Mouse (Mus musculus) adrenal gland, adult 18-20 months (tissue): ENCODE measurements around the gene Npr2. TPM values are rescaled to one million over a fixed set of nuclear protein-coding genes. Genes with fewer than 3 reads are reported as not detected.

Experiments
- DNase-seq, 2 experiments: peaks; one replicate each; pipeline ENCODE4 v3.0.0; 2021 to 2022; ENCODE audit warnings: low spot score in 2 of 2
- microRNA-seq, 2 experiments: library from miRNA; unstranded; fragments of <30 nt; microRNA quantifications; one replicate each; pipeline ENCODE4 v1.2.0; 2021; ENCODE audit warnings: borderline number of aligned reads in 2 of 2
- total RNA-seq, 2 experiments: library from RNA; stranded (reverse); gene quantifications; 1 replicate in 1 of 2; 2 replicates in 1 of 2; pipeline ENCODE4 v1.2.3; 2021

Gene Npr2
- total RNA-seq, 2 experiments from 2014 or later, result 24.9 to 42.4 TPM

DNA sequence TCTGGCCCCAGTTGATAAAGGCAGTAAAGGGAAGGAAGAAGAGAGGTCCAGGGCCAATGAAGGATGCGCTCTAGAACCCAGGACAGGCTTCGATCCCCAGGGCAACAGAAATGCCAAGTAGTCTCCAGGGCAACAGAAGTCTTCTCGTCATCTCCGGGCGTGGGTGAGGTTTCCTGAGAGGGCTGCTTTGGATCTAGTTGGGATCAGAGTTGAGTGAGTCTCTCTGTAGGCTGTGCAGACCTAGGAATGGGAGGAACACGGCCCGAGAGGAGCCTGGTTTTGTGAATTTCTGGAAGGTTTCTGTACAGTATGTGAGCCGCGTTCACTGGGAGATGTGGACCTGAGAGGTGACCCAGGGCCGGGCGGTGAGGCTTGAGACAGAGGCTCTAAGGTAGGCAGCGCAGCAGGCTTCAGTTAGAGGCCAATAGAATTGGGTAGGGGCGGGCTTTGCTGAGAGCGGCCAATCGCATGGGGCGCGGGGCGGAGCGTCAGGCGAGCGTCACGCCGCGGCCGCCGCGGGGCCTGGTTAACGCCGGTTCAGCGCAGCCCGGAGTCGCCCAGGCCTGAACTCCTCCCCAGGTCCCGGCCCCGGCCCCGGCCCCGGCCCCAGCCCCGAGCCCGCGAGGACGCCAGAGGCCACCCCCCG, 37.2 kb downstream of the Npr2 start, which contains the start of the genes Tmem8b and Fam221b:
Tmem8b (plus strand) TSS at position 190 of the 646 bp plus-strand sequence.
Fam221b (minus strand) TSS at position 364 of the 646 bp plus-strand sequence.
- peak; percentile 84 to 87 for DNase-seq

DNA sequence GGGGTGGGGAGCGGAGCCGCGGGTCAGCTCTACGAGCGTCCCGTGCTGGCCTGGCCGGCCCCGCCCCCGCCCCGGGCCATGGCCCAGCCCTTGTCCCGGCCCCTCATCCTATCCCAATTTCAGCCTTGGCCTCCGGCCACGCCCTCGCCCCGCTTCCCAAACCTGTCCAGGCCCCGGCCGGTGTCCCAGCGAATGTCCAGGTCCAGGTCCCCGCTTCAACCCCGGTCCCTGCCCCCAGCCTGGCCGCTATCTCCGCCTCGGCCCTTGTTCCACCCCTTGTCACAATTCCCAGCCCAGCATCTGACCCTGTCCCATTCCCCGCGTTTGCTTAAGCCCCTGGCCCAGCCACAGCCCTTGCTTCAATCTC, 37.7 kb downstream of the Npr2 start:
- DNase-seq, result peak in 1 of 2 experiments; percentile 77

DNA sequence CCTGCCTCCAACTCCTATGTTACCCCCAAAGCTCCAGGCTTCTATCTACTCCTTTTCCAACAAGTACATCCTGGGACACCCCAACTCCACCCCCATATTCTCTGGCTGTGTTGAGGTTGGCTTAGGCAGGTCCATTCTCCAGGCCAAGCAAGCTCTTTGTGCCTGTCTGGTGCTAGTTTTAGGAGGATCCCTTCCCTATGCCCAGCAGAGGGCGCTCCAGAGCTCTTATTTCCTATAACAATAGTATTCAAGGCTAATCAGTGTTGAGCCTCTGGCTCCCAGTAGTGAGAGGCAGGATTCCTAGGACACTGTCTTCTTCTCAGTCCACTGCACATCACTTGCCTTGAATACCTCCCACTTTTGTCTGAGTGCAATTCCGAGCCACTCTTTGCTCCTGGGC, 40.3 kb downstream of the Npr2 start:
- peak; percentile 88 to 94 for DNase-seq

DNA sequence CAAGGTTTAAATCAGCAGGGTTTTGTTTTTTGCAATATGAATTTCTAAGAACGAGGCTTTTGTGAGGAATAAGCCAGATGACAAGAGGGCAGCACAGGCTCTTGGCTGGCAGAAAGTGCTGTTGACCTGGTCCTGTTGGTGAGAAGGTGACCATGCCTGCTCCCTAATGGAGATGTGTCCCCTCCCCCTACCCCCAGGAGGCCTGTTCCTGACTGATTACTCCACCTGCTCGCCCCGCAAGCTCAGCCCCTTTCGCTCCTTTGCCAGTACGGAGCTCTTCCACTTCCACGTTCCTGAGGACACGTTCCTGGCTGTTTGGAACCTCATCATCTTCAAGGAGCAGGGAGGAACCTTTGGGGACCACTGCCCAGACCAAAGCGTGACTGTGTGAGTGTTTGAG, 42.0 kb downstream of the Npr2 start:
- DNase-seq, result no peak

DNA sequence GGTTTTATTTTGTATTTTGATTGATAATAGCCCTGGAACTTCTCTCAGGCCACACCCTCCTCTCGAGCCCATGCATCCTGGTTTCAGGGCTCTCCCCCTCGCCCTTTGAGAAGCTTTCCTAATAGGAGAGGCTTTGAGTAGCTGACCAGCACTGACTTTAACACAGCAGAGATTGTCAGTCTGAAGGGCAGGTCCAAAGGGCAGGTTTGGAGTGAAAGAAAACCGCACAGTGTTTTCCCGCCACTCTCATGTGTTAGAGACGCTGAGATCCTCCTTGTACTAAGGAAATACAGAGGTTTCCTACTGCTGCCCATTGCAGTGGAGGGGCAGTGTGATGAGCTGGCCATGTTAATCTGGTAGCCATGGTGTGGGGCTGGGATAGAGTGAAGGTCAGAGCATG, 43.2 kb downstream of the Npr2 start:
- no peak for DNase-seq

DNA sequence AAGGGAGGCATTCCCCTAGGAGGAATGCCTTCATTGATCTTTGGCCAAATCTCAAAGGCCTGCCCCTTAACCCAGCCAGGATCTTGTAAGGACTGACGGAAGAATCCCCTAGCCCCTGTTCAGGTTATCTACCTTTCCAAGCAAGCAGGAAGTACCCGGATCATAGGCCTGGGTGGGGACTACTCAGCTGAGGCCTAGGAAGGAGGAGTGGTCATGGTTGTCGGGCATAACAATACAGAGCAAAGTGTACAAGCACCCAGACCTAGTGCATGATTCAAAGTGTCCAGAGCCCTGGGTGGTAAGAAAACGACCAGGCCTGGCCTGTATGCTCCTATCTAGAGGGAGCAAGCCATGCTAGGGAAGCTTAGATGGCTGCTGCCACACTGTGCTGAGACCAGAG, 43.9 kb downstream of the Npr2 start:
- no peak for DNase-seq

DNA sequence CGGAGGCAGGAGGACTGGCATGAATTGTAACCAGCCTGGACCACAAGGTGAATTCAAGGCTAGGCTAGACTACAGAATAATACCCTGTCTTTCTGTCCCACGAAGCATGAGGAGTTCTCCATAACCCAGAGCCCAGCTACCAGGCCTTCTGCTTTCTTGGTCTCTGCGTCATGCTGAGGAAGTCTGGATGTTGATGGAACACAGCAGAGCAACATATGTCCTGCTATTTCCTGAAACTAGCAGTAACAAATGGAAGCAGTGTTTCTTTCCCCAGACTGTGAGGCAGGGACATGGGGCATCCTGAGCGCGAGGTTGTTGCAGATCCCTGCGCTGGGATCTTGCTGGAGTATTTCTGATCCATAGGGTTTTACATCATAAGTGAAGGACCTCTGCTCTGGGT, 46.8 kb downstream of the Npr2 start:
- no peak for DNase-seq

DNA sequence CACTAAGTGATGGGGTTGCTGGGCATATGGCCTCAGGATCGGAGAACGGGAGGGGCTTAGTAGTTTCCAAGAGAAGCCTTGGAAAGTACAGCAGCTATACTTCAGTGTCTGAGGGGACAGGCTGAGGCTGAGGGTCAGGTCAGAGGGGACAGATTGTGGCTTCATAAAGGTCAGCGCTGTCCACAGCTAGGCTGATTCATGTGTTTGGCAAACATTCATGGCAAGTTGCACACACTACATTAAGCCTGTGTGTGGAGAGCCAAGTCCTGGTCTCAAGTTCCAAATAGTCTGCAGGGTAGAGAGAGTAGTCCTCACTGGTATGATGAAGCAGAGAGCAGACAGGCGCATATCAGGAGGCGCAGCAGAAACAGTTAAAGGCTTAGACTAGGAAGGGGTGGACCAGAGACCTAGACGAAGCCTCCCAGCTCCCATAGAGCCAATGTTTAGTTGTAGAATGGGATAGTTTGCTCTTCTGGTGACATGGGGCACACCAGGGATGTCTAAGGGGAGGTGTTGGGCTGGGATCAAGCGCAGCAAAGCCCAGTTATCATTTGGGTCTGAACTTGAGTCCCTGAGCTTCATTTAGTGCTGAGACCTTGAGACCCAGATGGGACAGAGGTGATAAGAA, 47.8 kb downstream of the Npr2 start:
- peak; percentile 24 to 36 for DNase-seq

DNA sequence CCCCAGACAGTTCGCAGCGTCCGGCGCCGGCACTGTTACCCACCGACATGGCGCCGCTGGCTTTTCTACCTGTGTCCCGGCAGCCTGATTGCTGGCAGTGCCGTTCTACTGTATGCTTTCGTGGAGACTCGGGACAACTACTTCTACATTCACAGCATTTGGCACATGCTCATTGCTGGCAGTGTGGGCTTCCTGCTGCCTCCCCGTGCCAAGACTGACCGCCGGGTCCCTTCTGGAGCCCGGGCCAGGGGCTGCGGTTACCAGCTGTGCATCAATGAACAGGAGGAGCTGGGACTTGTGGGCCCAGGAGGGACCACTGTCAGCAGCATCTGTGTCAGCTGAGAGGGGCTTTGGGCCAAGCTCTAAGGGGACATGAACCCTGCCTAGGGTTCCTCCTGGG, 58.3 kb downstream of the Npr2 start:
- DNase-seq, result no peak

DNA sequence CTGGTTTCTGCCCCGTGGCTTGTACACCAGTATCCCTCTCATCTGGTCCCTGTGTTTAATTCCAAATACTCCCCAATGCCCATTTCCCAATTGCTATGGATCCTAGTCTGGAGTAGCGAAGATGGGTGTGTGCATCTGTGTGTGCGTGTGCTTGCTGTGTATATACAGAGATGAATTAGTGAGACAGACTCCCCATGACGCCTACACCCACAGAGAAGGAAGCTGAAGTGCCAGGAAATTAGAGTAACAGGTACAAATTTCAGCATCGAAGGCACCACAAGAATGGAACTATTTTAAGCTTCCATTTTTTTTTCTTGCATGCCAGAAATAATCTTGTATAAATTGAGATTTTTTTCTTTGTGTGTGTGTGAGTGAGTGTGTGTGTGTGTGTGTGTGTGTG, 59.3 kb downstream of the Npr2 start:
- no peak for DNase-seq

DNA sequence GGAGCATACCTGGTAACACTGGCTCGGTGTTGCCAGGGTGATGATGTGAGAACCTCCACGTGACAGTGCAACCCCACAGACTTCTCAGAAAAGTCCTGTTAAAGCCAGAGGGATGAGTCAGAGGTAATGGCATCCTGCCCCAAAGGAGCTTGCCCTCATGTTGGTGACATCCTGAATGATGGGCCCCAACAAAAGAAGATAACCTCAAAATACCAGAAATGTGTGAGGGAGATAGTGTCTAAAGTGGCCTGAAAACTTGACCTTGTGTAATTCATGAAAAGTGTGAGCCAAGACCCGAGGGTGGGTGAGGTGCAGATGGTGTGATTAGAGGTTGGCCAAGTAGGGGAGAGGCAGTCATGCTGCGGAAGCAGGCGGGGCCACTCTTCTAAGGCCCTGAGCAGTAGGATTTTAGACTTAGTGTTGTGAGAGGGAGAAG, 62.1 kb downstream of the Npr2 start:
- DNase-seq, result peak in 1 of 2 experiments; percentile 40

DNA sequence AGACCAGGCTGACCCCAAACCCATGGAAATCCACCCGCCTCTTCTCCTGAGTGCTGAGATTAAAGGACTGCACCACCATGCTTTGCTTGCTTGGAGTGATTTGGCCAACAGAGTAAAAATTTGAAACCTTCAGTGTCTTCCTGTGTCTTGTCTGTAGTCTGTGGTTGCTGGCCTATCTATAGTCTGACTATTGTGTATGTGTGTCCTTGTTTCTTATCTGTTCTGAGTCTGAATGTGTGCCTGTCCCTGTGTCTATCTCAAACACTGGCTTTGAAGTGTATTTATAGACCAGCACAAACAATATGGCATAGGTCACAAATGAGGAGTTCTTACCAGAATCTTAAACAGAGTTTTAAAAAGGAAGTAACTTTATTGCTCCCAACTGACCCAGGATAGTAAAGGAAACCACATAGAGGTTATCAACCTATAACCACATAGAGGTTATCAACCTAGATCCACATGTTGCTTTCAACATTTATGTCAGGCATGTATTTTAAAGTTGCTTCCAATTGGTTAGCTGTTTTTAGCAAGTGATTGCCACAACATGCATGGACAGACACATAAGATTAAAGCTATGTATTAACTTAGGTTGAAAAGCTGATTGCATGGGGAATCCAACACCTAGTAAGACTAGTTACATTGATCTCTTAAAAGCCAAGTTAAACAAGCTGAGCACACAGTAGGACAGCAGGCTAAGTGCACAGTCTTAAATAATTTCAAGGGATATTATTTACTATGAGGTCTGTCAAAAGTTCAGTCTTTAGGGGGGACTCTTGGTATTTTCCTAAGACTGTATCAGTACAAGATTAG, 62.9 kb downstream of the Npr2 start:
- DNase-seq, result no peak

DNA sequence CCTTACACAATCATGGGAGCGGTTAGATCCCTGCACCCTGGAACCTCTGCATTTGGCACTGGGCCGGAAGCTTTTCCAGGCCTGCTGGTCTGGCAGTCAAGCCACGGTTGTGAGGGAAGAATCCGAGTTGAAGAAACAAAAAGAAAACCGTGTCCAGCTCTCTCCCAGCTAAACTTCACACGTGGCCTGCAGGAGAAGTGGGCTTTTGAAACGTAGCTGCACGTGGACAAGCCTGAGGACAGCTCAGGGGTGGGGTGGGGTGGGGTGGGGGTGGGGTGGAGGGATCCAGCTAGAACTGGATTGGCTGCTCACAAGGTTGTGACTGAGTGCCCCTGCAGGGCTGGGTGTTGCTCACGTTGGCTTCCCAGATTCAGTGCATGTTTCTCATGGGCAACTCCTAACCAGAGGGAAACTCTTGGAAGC, 63.5 kb downstream of the Npr2 start:
- DNase-seq, result no peak

DNA sequence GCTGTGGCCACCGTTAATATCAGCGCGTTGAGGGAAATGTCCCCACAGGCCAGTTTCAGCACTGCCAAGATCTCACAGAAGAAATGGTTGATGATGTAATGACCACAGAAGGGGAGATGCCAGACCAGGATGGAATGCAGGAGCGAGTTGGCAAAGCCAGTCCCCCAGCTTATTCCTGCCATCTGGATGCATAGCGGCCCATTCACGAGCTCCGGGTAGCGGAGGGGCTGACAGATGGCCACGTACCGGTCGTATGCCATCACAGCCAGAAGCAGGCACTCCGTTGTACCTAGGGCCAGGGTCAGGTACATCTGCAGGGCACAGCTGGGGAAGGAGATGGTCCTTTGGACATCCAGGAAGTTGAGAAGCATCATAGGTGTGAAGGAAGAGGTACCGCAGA, 64.8 kb downstream of the Npr2 start:
- DNase-seq, result no peak

DNA sequence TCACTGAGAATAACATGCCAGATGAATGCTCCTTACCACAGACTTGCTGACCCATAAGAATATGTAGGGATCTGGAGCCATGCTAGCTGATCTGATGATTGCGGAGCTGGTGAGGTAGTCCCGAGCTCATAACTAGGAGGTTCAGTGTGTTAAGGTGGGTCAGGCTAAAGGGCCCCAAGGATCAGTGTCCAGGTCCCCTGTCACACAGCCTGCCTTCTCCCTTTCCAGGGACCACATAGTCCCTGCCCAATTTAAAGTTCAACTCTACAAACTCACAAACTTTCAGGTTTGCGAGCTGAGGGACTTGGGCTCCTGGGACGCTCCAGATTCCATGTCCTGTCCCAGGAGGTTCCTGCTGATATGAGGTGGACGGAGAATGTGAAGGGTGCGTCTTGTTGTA, 69.0 kb downstream of the Npr2 start, which contains the start of gene Olfr70:
Olfr70 (minus strand) TSS at position 101 of the 400 bp plus-strand sequence.
- no peak for DNase-seq

Small RNAs within 50 kb of the gene (microRNA-seq; reads per million reads assigned to microRNA genes)
- gene Gm25262, result 0.47 to 1.8 reads per million in 2 experiments

Other genes with a start within 250 kb of the Npr2 start
- gene Rusc2, start 250.0 kb upstream of the Npr2 start, total RNA-seq, result 10 to 100 TPM; 36.9 to 39.9 TPM
- gene Fam166b, start 202.8 kb upstream of the Npr2 start, total RNA-seq, result not detected
- 10 to 100 TPM; 67.6 to 72.3 TPM for gene Tesk1, start 190.0 kb upstream of the Npr2 start, total RNA-seq
- 1 to 10 TPM; 2.6 to 2.8 TPM for gene Cd72, start 177.3 kb upstream of the Npr2 start, total RNA-seq
- under 1 TPM in 1 of 2 experiments, not detected in 1; 0.38 TPM for gene Sit1, start 148.2 kb upstream of the Npr2 start, total RNA-seq
- gene Ccdc107, start 139.0 kb upstream of the Npr2 start, total RNA-seq, result 10 to 100 TPM; 49.7 to 58.0 TPM
- 1 to 10 TPM; 1.1 to 1.9 TPM for gene Arhgef39, start 132.2 kb upstream of the Npr2 start, total RNA-seq
- under 1 TPM; 0.56 to 0.61 TPM for gene Car9, start 125.0 kb upstream of the Npr2 start, total RNA-seq
- gene Tpm2, start 108.2 kb upstream of the Npr2 start, total RNA-seq, result 10 to 100 TPM; 33.4 to 61.7 TPM
- gene Creb3, start 69.6 kb upstream of the Npr2 start, total RNA-seq, result 100 to 1,000 TPM in 1 of 2 experiments, 10 to 100 TPM in 1; 95.8 to 144 TPM
- gene Tln1, start 69.2 kb upstream of the Npr2 start, total RNA-seq, result 100 to 1,000 TPM; 167 to 208 TPM
- 10 to 100 TPM; 40.7 to 48.7 TPM for gene Rgp1, start 53.2 kb upstream of the Npr2 start, total RNA-seq
- gene Gba2, start 53.1 kb upstream of the Npr2 start, total RNA-seq, result 1 to 10 TPM; 8.2 to 8.3 TPM
- gene Msmp, start 47.4 kb upstream of the Npr2 start, total RNA-seq, result under 1 TPM; 0.70 to 0.73 TPM
- gene Spag8, start 21.7 kb downstream of the Npr2 start, total RNA-seq, result under 1 TPM; 0.53 to 0.54 TPM
- 100 to 1,000 TPM in 1 of 2 experiments, 10 to 100 TPM in 1; 79.2 to 121 TPM for gene Hint2, start 24.5 kb downstream of the Npr2 start, total RNA-seq
- gene Tmem8b, start 37.0 kb downstream of the Npr2 start, total RNA-seq, result 1 to 10 TPM; 5.2 to 7.5 TPM
- gene Fam221b, start 37.2 kb downstream of the Npr2 start, total RNA-seq, result under 1 TPM; 0.19 to 0.40 TPM
- gene Olfr70, start 68.9 kb downstream of the Npr2 start, total RNA-seq, result not detected
- not detected for gene Olfr71, start 78.3 kb downstream of the Npr2 start, total RNA-seq
- gene Hrct1, start 95.3 kb downstream of the Npr2 start, total RNA-seq, result 1 to 10 TPM; 2.4 to 6.4 TPM
- 1 to 10 TPM; 1.6 to 2.3 TPM for gene Spaar, start 98.1 kb downstream of the Npr2 start, total RNA-seq
- not detected for gene Olfr159, start 139.1 kb downstream of the Npr2 start, total RNA-seq
- not detected for gene Olfr156, start 192.0 kb downstream of the Npr2 start, total RNA-seq
- not detected for gene Olfr157, start 208.3 kb downstream of the Npr2 start, total RNA-seq
- not detected for gene Olfr155, start 219.6 kb downstream of the Npr2 start, total RNA-seq
- gene Reck, start 243.6 kb downstream of the Npr2 start, total RNA-seq, result 10 to 100 TPM; 17.4 to 22.0 TPM